Mouse (Mus musculus): ENCODE measurements around the gene Tom1l2.
A peak's percentile ranks its signal among the peaks of the same experiment; 100 is the strongest.

Tom1l2 gene

DNA sequence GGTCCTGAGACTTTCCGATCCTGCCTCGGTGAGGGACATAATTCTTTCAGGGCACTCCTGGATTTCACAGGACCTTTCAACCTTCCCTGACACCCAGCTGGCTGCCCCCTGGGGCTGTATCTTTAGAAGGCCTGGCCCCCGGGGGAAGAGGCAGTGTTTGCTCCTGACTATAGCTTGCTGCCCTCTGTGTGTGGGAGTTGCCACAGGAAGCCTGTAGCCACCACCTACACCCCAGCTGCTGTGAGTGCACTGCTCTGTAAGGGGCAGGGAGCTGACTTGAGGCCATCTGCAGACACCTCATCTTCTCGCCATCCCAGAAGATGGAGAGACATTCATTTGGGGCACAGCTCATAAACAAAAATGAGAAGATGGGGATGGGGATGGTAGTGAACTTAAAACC lies 120.8 kb downstream of the Tom1l2 start:
- no peak for DNase-seq (ENCODE audit: low read depth, low spot score)

DNA sequence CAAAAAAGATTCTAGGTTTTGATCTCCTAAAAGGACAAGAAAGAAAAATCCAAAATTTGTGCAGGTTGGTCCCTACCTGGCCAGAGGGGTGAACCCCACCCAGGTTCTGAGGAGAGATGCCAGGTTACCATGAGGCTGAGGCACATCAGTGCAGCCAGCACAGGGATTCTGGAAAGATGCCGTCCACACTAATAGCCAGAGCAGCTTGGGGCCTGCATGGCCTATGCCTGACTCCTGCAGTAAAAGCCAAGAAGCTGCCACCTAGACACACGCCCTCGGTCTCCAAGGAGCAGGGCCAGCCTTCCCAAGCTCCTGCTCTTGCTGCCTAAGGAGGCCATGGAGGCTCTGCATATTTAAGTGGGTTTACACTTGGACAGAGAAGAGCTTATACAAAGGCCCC lies 121.4 kb downstream of the Tom1l2 start:
- DNase-seq (ENCODE audit: low read depth, low spot score), result no peak

DNA sequence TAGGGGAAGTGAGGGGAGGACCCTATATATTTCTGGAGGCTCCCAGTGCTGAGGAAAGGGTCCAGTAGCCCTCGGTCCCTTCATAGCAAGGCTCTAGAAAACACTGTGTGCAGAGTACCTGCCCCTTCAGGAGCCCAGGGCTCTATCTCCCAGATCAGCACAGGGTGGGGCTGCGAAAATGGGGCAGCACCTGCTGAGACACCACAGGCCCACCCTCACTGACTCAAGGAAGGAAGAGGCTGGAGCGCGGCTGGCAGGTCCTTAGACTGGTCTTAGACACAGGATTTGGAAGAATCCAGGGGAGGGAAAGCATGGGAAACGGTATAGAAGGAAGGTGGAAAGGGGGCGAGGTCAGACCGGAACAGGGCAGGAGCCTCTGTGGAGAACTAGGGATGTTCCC lies 122.2 kb downstream of the Tom1l2 start:
- DNase-seq (ENCODE audit: low read depth, low spot score), result no peak

DNA sequence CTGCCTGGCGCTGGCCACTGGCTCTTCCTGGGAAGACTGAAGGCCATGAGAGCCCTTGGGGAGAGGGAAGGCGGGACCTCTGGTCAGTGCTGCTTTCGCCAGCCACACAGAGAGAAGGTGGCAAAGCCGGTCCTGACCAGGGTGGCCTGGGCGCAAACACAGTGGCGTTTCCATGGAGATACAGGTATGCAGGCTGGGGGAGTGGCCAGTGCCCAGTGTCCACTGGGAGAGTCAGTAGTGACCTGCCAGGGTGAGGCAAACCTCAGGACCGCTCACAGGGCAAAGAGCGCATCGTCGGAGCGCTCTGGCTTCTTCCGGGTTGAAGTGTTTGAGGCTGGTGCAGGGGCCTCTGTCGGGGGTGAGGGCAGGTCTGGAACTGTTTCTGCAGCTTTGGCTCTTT lies 122.9 kb downstream of the Tom1l2 start:
- no peak for DNase-seq (ENCODE audit: low read depth, low spot score)

DNA sequence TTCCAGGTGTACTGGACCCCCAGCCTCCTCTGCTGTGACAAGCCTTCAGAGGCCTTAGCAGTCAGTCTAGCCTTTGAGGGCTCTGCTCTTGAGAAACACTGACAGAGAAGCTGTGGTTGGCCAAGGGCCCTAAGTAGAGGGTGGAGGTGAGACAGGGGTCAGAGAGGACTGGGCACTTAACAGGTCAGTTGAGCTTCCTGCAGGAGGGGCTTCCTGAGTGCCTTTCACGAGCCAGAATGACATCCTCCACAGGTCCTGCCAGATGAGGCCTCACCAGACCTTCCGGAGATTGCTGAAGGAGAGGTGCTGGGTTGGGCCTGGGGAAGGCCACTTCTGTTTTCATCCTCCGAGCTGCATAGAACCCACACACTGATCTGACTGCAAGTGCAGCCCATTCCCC lies 124.2 kb downstream of the Tom1l2 start:
- DNase-seq (ENCODE audit: low read depth, low spot score), result no peak

DNA sequence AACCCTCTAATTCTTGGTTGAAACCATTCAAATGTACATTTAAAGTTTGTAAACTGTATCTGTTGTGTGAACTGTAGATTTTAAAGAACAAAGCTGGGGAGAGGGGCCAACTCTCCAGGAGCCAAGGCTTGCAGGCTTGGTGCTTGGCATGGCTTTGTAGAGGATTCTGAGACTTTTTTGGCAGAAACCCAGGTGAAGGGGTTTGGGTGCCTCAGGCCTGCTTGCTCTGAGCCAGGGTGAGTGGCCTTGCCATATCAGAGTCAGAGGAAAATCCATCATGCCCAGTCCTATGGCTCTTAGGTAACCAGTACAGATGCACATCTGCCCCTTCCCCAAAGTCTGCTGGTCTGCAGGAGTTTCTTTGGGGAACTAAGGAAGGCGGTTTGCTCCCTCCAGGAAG lies 126.8 kb downstream of the Tom1l2 start:
- DNase-seq (ENCODE audit: low read depth, low spot score), result no peak

DNA sequence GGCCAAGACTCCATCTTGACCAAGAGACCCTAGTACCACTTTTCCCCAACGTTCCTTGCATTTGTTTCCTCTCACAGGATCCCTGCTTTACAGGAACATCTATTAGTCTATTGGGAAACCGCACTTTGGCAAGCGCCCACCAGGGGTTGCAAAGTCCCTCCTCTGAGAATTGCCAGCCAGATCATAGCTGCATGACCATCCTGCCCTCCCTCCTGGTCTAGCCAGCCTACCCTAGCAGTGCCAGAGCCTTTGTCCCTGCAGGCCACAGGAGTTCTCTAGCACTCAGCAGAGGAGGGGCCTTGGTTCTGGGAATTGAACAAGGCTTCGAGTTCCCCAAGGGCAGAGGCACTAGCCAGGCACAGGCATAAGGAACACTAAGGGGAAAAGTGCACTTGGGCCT lies 128.0 kb downstream of the Tom1l2 start:
- no peak for DNase-seq (ENCODE audit: low read depth, low spot score)

DNA sequence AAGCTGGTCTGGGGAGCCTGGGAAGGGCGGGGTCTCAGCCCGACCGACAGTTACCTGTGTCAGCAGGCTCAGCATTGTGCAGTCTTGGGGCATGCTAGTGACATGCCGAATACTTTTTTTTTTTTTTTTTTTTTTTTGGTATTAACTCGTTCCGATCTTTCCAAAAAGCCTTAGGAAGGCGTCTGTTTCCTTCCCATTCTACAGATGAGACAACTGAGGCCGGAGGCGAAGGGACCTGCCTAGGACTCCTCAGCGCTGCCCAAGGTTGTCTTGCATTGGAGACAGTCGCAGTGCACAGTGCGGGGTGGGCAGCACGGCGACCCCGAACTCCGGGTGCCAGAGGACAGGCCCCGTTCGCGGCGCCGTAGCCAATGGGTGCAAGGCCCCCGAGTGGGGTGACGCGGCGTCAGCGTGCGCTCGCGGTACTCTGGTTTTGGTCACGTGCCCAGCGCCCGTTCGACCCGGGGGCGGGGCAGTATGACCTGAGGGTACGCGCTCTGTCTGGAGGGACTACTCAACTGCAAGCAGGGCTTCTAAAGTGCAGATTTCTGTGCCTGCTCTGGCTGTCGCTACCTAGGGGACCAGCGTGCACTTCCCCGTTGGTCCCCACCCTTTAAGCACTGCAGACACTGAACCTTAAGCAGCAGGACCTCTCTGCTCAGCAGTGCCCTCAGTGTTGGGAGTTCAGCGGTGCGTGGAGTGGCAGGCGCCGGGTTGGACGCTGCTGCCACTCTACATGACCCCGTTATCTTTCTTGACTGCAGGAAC lies 130.1 kb downstream of the Tom1l2 start, which contains the start of gene Srebf1:
Gene Srebf1, minus strand, starts transcription at position 113 of the 768 bp plus-strand sequence.
- DNase-seq (ENCODE audit: low read depth, low spot score), result peak; percentile 76

DNA sequence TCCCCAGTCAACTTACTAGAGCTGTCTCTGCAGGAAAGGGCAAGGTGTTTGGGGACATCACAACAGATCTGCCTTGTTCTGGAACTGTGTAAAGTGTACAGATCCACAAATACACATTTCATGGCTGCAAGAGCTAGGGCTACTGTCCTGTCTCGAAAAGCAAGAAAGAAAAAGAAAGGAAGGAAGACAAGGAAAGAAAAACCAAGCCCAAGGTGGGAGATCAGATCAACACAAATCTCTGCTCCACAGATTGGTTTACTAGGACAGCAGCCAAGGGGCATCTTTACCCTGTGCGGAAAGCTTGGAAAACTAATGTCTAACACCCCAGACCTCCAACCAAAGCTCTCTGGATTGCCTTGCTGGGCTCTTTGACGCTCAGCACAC lies 130.6 kb downstream of the Tom1l2 start:
- DNase-seq (ENCODE audit: low read depth, low spot score), result no peak

DNA sequence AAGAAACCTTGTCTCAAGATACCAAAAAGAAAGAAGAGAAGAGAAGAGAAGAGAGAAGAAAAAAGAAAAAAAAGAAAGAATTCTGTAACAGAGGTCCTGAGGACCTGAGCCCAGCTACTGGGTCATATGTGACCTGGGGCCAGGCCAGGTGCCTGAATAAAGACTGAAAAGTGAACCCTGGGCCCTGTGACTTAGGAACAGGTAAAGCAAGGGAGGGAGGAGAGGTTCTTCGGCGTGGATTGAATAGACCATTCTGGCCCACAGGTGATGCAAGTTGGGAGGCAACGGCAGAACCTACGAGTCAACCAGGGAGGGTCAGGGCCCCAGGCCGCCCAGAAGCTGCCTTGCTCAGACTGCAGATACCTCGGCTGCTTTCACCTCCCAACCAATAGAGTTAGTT lies 131.3 kb downstream of the Tom1l2 start:
- no peak for DNase-seq (ENCODE audit: low read depth, low spot score)

DNA sequence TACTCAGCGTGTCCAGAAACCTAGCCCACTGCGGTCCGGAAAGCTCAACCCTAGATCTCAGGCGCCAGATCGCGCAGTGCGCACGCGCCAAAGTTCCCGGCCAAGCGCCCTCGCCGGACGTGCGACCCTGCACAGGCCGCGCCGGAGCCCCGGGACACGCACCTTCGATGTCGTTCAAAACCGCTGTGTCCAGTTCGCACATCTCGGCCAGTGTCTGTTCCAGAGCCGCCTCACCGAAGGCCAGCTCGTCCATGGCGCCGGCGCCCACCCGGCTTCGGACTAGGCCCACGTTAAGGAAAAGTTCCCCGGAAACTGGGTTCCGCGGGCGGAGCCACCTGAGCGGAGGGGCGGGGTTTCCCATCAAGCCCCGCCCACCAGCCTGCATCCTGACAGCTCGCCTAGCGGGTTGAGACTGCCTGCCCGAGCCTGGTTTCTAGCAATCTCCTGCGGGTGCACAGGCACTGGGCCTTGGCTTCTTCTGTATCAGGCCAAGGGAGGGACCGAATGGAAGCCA lies 132.4 kb downstream of the Tom1l2 start:
- DNase-seq (ENCODE audit: low read depth, low spot score), result peak; percentile 84

DNA sequence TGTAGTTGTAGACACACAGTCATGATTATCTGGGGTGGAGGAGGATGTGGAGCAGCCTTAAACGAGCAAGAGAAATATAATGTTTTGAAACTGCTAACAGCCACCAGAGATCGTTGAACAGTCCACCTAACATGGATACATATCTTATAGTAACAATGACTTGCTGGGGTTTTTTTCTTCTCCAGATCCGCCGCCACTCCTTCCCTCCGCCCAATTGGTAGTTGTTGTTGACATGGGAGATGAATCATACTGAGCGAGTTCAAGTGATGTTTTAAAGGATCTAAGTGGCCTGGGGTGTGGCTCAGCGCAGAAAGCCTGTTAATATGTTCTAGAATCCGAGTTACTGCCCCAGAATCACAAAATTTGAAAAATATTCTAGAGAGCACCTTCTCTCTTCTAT lies 133.1 kb downstream of the Tom1l2 start:
- DNase-seq (ENCODE audit: low read depth, low spot score), result no peak

DNA sequence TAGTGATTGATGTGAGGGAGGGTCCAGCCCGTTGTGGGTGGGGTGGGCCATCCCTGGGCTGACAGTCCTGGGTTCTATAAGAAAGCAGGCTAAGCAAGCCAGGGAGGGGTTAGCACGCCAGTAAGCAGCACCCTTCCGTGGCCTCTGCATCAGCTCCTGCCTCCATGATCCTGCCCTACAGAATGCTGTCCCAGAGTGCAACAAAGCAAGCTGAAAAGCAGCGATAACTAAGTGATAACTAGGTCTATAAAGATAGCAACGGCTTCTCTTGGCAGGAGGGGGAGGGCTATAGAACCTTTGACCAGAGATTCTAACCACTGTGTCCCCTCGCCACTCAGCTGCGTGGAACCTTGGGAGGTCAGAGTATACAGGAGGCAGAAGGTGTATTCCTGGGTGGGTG lies 135.2 kb downstream of the Tom1l2 start:
- no peak for DNase-seq (ENCODE audit: low read depth, low spot score)

DNA sequence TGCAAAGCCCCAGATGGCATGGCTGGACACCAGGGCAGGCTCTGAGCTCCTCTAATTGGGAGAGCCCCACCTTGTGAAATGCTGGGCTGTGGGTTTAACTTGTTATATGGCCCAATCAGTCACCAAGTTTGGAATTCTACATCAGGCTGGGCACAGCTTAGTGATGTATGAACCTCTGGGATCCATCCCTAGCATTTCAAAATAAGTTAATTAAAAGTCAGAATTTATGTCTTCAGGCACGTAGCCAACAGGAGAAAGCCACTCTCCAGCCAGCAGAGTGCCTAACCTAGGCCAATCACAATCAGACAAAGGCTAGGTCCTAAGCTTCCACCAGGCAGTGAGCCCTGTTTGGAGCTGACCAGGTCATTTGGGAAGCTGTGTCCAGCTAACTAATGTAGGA lies 136.0 kb downstream of the Tom1l2 start:
- no peak for DNase-seq (ENCODE audit: low read depth, low spot score)

DNA sequence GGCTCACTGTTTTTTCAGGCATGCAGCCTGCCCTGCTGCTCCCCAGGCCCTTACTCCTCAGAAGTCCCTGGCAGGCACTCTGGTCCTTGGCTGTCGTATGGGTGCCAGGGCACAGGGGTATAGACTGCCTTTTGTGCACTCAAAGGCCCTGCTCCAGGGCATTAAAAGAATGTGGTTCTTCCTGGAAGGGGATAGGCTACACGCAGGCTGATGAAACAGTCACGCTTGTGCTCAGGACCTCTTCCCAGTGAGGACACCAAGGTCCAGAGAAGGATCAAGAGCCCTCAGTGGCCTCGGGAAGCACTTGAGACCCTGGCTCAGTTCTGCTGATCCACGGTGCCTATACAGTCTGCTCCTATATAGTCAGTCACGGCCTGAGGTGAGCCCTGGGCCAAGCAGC lies 139.4 kb downstream of the Tom1l2 start:
- DNase-seq (ENCODE audit: low read depth, low spot score), result no peak

DNA sequence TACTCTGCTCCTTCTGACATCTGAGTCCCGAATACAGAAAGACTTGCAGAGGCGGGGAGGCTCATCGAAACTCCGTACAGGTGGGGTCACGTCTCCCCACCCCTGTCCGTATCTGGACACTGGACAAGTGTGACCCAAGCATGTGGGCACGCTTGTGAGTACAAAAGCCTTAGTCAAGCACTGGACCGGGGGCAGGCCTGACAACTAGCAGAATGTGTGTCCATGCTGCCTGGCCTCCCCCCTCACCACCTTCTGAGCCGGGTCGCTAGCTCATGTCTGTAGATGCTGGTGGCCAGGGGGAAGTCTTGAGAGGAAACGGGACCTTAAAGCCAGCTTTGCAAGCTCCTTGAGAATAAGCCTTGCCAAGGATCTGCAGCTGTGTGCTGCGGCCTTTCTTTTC lies 140.9 kb downstream of the Tom1l2 start:
- DNase-seq (ENCODE audit: low read depth, low spot score), result no peak

DNA sequence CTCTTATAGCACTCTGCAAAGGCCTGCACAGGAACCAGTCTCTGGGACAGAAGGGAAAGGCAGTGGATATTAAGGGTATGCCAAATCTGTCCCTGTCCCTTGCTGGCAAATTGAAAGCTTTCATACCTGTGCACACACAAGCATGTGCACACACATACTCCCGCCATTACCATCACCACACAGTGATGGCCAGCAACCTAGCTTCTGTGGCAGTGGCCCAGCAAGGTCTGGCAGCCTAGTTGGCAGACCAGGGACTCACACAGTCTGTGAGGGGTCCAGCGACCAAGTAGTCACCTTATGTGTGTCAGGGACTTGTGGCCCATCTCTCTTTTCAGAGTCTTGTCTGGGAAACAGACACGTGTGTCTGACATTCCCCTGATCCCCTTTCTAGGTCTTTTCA lies 141.6 kb downstream of the Tom1l2 start:
- DNase-seq (ENCODE audit: low read depth, low spot score), result no peak

DNA sequence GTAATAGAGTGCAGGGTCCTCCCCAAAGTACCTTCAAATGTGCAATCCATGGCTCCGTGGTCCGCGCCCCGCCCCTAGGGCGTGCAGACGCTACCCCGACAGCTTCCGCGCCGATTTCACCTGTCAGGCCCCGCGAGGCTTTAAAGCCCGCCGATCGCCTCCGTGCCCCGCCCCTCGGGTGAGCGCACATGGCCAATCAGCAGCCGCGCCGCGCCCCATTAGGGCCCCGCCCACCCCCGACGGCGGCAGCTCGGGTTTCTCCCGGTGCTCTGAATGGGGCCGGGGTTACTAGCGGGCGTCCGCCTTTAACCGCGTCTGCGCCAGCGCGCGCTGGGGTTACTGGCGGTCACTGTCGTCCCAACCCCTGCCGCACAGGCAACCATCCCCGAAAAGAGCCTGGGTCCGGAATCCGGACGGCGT lies 142.4 kb downstream of the Tom1l2 start:
- DNase-seq (ENCODE audit: low read depth, low spot score), result peak; percentile 91

DNA sequence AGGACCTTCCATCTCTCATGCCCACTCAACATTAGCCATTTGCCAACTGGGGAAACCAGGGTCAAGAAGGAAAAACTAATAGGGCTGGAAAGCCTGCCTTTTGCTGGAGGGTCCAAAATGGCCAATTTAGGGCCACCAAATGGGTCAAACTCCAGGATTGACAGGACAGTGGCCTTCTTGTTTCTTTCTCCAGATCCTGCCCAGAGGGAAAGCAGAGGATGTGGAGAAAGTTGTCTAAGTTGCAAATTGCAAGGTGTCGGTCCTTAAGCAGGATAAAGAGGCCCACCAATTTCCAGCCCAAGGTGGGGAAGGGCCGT lies 142.8 kb downstream of the Tom1l2 start:
- DNase-seq (ENCODE audit: low read depth, low spot score), result no peak

DNA sequence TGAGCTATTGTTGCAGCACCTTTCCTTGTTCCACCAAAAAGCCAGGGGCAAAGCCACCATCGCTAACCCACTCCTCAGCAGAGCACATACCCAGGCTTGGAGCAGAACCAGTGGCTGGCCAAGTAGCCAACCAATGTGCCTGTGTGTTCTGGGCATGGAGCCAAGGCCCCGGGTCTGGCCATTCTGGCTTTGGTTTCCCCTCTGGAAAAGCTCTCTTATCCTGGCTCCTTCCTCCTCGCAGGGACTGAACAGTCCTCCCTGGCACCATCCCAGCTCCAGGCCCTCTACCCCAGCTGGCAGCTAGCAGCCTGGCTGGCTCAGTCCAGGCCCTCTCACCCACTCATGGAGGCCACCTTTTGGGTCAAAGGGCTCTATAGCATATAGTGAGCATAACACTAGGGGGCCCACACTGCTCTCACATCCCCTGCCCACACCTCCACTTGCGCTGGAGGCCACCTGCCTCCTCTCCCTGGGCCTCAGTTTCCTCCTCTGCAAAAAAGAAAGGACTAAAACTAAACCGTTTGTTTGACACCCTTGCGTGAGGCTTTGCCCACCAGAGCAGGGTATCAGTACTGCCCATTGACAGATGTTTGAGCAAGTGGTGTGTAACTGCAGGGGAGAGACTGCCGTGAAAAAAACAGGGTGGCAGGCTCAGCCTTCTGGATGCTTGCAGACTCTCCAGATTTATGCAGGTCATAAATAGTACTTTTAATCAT lies 143.3 kb downstream of the Tom1l2 start:
- DNase-seq (ENCODE audit: low read depth, low spot score), result no peak

DNA sequence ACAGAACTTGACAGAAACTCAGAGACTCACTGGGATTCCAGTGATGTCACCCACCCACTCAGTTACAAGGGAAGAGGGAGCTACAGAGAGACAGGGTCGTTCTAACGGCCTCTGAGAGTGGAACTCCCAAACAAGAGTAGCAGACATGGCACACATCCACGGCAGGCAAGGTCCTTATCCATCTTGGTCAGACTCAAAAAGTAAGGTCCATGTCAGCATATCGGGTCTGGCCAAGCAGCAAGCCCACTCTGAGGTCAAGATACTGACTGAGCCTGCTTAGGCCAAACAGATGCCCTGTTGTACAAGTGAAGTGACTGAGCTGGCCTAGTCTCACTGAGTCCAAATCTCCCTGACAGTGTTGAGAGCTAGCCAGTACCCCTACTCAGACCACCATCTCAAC lies 144.0 kb downstream of the Tom1l2 start:
- DNase-seq (ENCODE audit: low read depth, low spot score), result no peak

DNA sequence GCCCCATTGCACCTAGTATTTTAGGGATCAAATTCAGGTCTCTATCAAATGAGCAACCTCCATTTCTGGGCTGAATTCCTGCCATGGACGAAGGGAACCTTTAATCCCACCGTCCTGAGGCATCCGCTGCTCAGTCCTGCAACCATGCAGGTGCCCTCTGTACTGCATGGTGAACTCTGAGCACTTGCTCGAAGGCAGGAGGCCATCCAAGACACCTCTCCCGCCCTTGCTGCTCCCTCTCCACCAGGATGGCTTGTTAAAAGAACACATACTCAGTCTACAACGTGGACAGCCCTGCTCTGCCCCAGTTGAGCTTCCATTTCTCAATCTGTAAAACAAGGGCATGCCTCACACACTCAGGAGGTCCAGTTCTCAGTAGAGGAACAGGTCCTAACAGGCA lies 144.5 kb downstream of the Tom1l2 start:
- DNase-seq (ENCODE audit: low read depth, low spot score), result no peak

DNA sequence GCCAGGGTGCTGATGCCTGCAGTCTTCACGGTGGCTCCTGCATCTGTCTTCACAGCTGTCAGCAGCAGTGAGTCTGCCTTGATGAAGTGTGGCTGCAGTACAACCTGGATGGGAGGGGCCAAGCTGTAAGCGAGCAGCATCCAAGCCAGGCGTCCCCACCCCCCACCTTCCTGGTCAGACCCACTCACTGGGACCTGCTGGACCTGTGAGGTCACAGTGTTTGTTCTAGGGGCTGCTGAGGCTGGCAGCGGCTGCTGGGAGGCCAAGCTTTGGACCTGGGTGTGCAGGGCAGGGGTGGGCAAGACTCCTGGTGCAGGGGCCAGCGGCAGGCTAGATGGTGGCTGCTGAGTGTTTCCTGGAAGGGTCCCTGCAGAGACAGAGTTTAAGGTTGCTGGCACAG lies 146.5 kb downstream of the Tom1l2 start:
- no peak for DNase-seq (ENCODE audit: low read depth, low spot score)

Measured in forelimb bud, embryonic 11.5 days (tissue).